Mouse (Mus musculus): ENCODE results near the gene Yjefn3. TPM values are rescaled to one million over a fixed set of nuclear protein-coding genes. Genes with fewer than 3 reads are reported as not detected.

Yjefn3 gene
- polyA plus RNA-seq, 1 experiment from 2014 or later: 7.2 TPM

DNA sequence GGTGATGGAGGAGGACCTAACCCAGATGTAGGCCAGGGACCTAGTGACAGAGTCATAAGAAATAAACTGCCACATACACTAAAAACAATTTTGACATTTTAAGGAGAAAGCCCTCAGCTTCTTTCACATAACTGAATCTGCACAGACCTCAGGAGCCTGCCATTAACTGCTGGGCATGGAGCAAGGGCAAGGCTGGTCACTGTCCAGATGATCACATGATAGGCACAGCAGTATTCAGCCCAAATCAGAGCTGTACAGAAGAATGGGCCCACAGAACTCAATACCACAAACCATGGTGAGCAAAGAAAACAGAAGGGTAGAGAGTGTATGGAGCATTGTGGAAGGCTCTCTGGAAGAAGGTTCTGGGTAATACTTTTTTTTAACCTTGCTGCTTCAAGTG, 24.4 kb upstream of the Yjefn3 start:
- no peak for ATAC-seq
- Histone ChIP-seq H3K36me3 (ENCODE audit: poor library complexity, severe bottlenecking) (0 out of 2 replicates have a peak, but pooled peaks cover 12% of the 10 kb centered on the region), H3K27ac (no peak overlapping the region), H3K27me3 (no peaks in the 10 kb centered on the region), H3K9ac (no peak overlapping the region), H3K4me2 (no peak overlapping the region), H3K9me3 (replicated peaks) (no peaks in the 10 kb centered on the region), H3K4me1 (no peaks in the 10 kb centered on the region), H3K4me3 (no peak overlapping the region)

DNA sequence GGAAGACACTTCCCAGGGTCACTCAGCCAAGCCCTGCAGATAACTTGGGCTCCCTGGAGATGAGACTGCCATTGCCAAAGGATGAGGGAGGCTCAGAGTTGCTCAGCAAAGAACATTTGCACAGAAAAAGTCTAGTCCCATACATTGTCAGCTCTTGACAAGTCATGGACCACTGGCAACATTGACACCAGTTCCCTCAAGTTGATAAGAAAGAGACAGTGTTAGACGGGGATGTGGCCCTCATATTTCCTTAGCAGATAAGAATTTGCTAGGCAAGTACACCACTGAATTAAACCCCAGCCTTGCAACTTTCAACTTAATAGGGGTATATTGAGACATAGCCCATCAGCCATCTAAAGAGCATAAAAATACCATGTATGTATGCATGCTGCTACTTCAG, 21.5 kb upstream of the Yjefn3 start:
- Histone ChIP-seq H3K36me3 (ENCODE audit: poor library complexity, severe bottlenecking) (0 out of 2 replicates have a peak, but pooled peaks cover 12% of the 10 kb centered on the region), H3K9me3 (replicated peaks) (no peaks in the 10 kb centered on the region)

DNA sequence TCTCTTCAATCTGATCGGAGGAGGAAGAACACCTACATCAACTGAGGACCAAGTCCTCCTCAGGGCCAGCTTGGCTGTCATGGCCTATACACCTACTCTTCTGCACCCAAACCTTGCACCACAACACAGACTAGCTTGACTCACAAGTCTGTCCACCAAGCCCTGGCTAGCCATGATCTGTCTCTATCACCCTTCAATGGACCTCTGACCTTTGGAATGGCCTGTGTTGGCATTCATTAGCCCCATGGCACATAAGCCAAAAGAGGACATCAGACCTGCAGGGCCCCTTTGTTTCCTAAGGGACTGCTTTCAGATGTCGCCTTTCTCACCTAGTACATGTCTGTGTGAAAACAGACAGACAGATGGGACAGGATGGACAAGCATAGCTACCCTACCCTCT, 18.6 kb upstream of the Yjefn3 start:
- no peak for ATAC-seq
- 86% methylated on average over 2 of the region's 2 CpGs for WGBS
- H3K27ac ChIP-seq: peak overlapping the region; percentile 55

More for the DNA sequence above, 21.5 kb upstream of the Yjefn3 start:
- H3K27ac ChIP-seq: no peak overlapping the region
- H3K4me3 ChIP-seq: no peak overlapping the region
- H3K9ac ChIP-seq: no peak overlapping the region
- H3K4me1 ChIP-seq: peaks cover 20% of the 10 kb centered on the region
- no peak overlapping the region for H3K4me2 ChIP-seq
- 85% methylated on average over 1 of the region's 1 CpGs for WGBS
- no peak for ATAC-seq
- no peaks in the 10 kb centered on the region for H3K27me3 ChIP-seq

DNA sequence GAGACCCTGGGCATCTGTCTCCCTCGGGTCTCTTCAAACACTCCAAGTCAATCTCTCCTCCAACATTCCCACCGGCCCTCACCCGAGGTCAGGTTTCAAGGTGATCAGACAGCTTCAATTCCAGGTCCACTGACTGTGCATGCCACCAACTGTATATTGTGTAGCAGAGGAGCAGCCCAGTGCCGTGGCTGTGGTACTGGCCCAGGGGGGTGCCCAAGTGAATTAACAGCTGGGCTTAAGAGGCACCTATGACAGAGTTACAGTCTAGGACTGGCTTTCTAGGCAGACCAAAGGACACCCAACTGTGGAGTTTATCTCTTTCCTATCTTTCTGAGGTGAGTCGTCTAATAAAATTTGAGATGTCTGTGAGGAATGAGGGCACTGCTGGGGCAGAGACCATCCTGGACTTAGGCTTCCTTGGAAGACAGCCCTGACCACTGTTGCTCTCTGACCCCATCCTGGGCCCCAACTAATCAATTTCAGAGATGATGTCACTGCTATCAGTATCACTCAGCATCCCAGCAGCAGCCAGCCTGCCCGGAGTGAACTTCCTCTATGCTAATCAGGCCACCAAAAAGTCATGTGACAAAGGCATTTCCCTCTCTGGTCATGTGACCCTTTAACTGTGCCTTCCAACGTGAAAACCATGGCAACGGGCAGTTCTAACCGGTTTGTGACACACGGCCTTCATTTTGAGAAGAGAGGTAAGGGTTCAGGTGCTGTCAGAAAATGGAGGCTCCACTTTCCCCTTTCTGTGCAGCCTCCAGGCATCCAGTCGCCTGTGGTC, 17.6 kb upstream of the Yjefn3 start:
- H3K4me2 ChIP-seq: peak overlapping the region; percentile 35
- peak; percentile 75 for ATAC-seq
- peak overlapping the region; percentile 31 for H3K9ac ChIP-seq
- WGBS: 52% methylated on average over 11 of the region's 11 CpGs
- peaks cover 20% of the 10 kb centered on the region for H3K4me1 ChIP-seq
- H3K4me3 ChIP-seq: no peak overlapping the region
- peak overlapping the region; percentile 55 for H3K27ac ChIP-seq
- peaks cover 30% of the 10 kb centered on the region for H3K36me3 ChIP-seq (ENCODE audit: poor library complexity, severe bottlenecking)
- no peaks in the 10 kb centered on the region for H3K27me3 ChIP-seq
- no peaks in the 10 kb centered on the region for H3K9me3 ChIP-seq (replicated peaks)

More for the DNA sequence above, 18.6 kb upstream of the Yjefn3 start:
- peak overlapping the region; percentile 31 for H3K9ac ChIP-seq
- H3K4me2 ChIP-seq: no peak overlapping the region
- peaks cover 20% of the 10 kb centered on the region for H3K4me1 ChIP-seq
- no peak overlapping the region for H3K4me3 ChIP-seq
- no peaks in the 10 kb centered on the region for H3K9me3 ChIP-seq (replicated peaks)
- H3K27me3 ChIP-seq: no peaks in the 10 kb centered on the region
- H3K36me3 ChIP-seq (ENCODE audit: poor library complexity, severe bottlenecking): peaks cover 19% of the 10 kb centered on the region

DNA sequence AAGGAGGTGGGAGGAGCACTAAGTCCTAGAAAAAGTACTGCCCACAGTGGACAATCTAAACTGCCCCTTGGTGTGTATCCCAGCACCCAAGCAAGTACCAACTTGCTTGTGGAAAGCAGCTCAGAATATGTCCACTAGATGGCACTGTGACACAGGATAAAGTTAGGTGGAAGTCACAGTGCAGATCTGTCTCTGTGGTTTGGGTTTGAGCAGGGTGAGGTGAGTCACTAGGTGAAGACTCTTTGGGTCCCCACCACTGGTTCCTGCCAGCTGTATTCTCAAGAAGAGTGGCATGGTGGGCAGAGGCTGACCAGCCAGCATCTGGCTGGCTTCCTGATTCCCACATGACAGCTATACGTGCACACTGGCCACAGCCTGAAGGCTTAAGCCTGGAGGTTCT, 16.5 kb upstream of the Yjefn3 start:
- peaks cover 20% of the 10 kb centered on the region for H3K4me1 ChIP-seq
- H3K36me3 ChIP-seq (ENCODE audit: poor library complexity, severe bottlenecking): peaks cover 41% of the 10 kb centered on the region
- peak; percentile 70 for ATAC-seq
- no peak overlapping the region for H3K27ac ChIP-seq
- H3K4me2 ChIP-seq: no peak overlapping the region
- WGBS: 81% methylated on average over 1 of the region's 1 CpGs
- H3K9me3 ChIP-seq (replicated peaks): no peaks in the 10 kb centered on the region
- H3K9ac ChIP-seq: no peak overlapping the region
- H3K4me3 ChIP-seq: no peak overlapping the region
- no peaks in the 10 kb centered on the region for H3K27me3 ChIP-seq

DNA sequence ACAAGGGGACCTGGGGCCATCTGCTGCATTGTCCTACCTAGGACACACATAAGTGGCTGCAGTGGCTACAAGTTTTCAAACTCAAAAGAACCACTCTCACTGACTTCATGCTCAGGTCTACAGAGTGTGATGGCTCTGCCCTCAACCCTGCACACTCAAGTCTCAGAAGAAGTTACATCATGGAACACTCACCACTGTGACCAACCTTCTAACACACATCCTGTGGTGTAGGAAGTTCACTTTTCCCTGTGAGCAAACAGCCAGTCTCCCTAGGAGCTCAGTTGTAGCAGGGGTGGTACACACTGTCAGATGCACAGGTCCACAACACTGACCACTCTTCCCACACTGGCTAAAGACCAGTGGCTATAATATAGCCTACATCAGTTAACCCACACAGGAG, 16.0 kb upstream of the Yjefn3 start:
- Histone ChIP-seq H3K27ac (no peak overlapping the region), H3K36me3 (ENCODE audit: poor library complexity, severe bottlenecking) (peaks cover 42% of the 10 kb centered on the region), H3K4me1 (peaks cover 20% of the 10 kb centered on the region), H3K9me3 (replicated peaks) (no peaks in the 10 kb centered on the region), H3K27me3 (no peaks in the 10 kb centered on the region), H3K9ac (no peak overlapping the region), H3K4me2 (no peak overlapping the region), H3K4me3 (no peak overlapping the region)
- ATAC-seq: 0 out of 2 replicates have a peak, but pooled peaks have one; percentile 2

DNA sequence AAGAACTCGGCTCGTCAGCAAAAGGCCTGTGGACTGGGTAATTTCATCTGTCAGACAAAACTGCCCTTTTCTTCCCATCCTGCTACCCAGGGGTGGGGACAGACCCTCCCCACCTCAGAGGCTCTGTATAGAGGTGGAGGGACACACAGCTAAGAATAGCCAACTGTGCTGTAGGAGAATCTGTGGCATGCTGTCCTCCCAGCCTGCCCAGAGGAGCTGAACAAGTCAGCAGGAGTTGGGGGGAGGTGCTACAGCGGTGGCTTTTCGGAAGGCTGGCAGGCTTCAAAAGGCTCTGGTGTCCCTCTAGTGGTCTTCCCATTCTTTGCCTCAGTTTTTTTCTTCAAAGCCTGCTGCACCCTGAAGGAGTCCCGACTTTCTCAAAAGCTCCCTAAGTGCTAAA, 13.2 kb upstream of the Yjefn3 start:
- Histone ChIP-seq H3K4me2 (no peak overlapping the region), H3K9me3 (replicated peaks) (no peaks in the 10 kb centered on the region), H3K27me3 (no peaks in the 10 kb centered on the region), H3K27ac (no peak overlapping the region), H3K36me3 (ENCODE audit: poor library complexity, severe bottlenecking) (peaks cover 70% of the 10 kb centered on the region), H3K4me1 (peaks cover 12% of the 10 kb centered on the region), H3K4me3 (no peak overlapping the region), H3K9ac (no peak overlapping the region)
- WGBS: 36% methylated on average over 5 of the region's 5 CpGs
- ATAC-seq: no peak

DNA sequence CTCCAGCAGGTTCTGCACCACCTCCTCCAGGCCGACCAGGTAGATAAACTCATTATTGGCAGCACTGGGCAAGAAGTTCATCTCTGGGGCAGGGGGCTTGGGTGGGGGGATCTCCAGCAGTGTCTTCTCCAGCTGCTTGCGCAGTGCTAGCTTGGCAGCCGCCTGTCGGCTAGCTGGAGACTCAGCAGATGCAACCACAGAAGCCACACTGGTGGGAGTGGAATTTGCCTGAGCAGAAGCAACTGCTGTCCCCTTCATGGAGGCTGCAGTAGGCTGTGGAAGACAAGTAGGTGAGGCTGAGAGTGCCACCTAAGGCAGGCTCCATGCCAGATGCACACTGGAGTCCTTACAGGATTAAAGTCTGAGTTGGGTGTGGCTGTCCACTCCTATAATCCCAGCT, 12.0 kb upstream of the Yjefn3 start:
- Histone ChIP-seq H3K27me3 (no peaks in the 10 kb centered on the region), H3K4me2 (no peak overlapping the region), H3K4me3 (no peak overlapping the region; the same call in 1 of the 2 replicates), H3K9me3 (replicated peaks) (no peaks in the 10 kb centered on the region), H3K27ac (no peak overlapping the region), H3K36me3 (ENCODE audit: poor library complexity, severe bottlenecking) (peaks cover 82% of the 10 kb centered on the region), H3K9ac (no peak overlapping the region), H3K4me1 (no peaks in the 10 kb centered on the region)
- WGBS: 89% methylated on average over 4 of the region's 4 CpGs
- no peak for ATAC-seq

DNA sequence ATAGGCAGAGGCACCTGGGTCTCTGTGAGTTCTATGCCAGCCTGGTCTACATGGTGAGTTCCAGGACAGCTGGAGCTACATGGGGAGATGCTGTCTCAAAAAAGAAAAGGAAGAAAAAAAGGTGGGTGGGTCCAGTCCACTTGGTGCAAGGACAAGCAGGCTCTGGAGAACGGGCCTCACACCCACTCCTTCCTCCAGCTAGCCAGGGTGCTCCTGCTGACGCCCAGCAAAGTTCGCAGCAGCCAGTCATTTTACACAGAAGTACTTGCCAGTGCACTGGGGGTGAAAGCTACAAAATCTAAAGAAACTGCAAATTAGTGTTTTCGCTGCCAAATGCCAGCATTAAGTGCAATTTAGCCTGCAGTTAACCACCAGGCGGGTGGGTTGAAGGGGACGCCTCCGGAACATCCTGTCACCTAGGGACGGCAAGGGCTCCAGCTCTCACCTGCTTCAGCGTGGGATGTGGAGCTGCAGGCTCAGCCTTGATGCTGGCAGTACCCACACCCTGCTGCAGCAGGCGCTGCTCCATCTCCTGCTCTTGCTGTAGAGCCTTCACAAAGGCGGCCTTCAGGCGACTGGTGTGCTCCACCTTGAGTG, 10.1 kb upstream of the Yjefn3 start:
- Histone ChIP-seq H3K4me2 (no peak overlapping the region), H3K9ac (no peak overlapping the region), H3K4me3 (no peak overlapping the region), H3K9me3 (replicated peaks) (no peaks in the 10 kb centered on the region), H3K36me3 (ENCODE audit: poor library complexity, severe bottlenecking) (peaks cover 96% of the 10 kb centered on the region), H3K27ac (no peak overlapping the region), H3K4me1 (no peaks in the 10 kb centered on the region), H3K27me3 (no peaks in the 10 kb centered on the region)
- ATAC-seq: no peak
- 93% methylated on average over 12 of the region's 12 CpGs for WGBS

DNA sequence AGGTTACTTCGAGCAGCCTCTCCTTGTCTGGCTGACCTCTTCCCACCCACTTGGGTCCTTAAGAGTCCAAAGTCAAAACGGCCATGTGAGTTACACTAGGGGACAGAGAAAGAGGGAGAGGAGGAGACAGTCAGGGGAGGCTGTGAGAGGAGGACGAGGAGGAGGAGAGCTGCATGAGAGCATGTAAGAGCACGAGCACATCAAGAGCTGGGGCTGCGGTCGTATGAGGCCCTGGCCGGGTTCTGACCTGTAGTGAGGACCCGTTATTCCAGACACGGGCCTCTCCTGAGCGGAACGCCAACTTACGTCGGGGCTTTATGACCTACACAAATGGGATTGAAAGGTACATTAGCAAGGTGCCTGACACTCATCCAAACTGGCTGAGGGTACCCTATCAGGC, 9.4 kb upstream of the Yjefn3 start:
- Histone ChIP-seq H3K9me3 (replicated peaks) (no peaks in the 10 kb centered on the region), H3K27ac (no peak overlapping the region), H3K4me1 (no peaks in the 10 kb centered on the region), H3K36me3 (ENCODE audit: poor library complexity, severe bottlenecking) (peaks cover 94% of the 10 kb centered on the region), H3K9ac (no peak overlapping the region), H3K4me3 (no peak overlapping the region), H3K4me2 (no peak overlapping the region), H3K27me3 (no peaks in the 10 kb centered on the region)
- no peak for ATAC-seq
- WGBS: 93% methylated on average over 13 of the region's 13 CpGs

DNA sequence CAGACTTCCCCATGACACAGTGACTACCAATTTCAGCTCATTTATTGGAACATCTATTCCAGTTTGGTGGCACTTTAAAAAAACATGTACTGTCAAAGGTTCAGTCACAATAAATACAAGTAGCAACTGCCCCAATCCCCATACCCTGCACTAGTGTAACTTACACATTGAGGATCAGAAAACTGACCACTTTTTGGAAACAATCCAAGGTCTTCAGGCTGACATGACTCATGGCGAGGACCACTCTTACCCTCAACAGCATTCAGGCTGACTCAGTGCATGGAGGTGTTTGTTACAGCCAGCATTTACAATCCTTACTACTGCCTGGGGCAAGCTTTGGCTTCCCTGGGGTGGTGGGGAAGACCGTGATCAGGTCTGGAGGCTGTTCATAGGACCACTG, 4.6 kb upstream of the Yjefn3 start:
- no peak for ATAC-seq
- no peaks in the 10 kb centered on the region for H3K27me3 ChIP-seq
- H3K27ac ChIP-seq: no peak overlapping the region
- H3K9ac ChIP-seq: no peak overlapping the region
- 93% methylated on average over 2 of the region's 2 CpGs for WGBS
- H3K9me3 ChIP-seq (replicated peaks): no peaks in the 10 kb centered on the region
- no peak overlapping the region for H3K4me2 ChIP-seq
- H3K4me1 ChIP-seq: peaks cover 17% of the 10 kb centered on the region
- no peak overlapping the region for H3K4me3 ChIP-seq
- peaks cover 49% of the 10 kb centered on the region for H3K36me3 ChIP-seq (ENCODE audit: poor library complexity, severe bottlenecking)

DNA sequence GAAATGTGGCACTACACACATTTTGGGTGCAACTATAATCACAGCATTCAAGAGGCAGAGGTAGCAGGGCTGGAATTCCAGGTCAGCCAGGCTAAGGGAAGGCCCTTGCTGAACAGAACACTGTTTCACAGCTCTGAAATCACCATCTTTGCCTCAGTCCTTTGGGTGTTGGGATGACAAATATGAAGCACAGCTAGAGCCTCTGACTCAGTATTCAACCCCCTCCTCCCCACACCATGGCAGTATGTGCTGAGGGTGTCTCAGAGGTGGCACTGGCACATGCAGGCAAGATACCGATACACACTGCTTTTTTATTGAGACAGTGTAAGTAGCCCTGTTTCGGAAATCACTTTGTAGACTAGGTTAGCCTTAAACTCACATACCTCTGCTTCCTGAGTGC, 3.7 kb upstream of the Yjefn3 start:
- peaks cover 41% of the 10 kb centered on the region for H3K36me3 ChIP-seq (ENCODE audit: poor library complexity, severe bottlenecking)
- H3K27ac ChIP-seq: no peak overlapping the region
- H3K4me1 ChIP-seq: peaks cover 22% of the 10 kb centered on the region
- no peak for ATAC-seq
- H3K27me3 ChIP-seq: no peaks in the 10 kb centered on the region
- H3K4me3 ChIP-seq: no peak overlapping the region
- H3K4me2 ChIP-seq: no peak overlapping the region
- H3K9ac ChIP-seq: no peak overlapping the region
- no peaks in the 10 kb centered on the region for H3K9me3 ChIP-seq (replicated peaks)
- WGBS: 95% methylated on average over 2 of the region's 2 CpGs
